Mouse (Mus musculus) liver, embryonic 16.5 days (tissue): Measurements from ENCODE around the gene Dtx3. TPM values are rescaled to one million over a fixed set of nuclear protein-coding genes. Genes with fewer than 3 reads are reported as not detected.
"Not testable (repeated sequence)": the region's sequence is repeated elsewhere in the genome, so short reads cannot be mapped to it uniquely, and the experiment has no call there.

Source experiments
- ATAC-seq: fragments of 200-750 bp; cut with Nextera tagmentation; 2 replicates; pipeline ENCODE4 v1.8.0; 2017; ENCODE audit warnings: low read depth, mild to moderate bottlenecking, moderate number of reproducible peaks, moderate library complexity
- H3K27ac ChIP-seq: fragments of 300-500 bp; sonication (generic); 2 replicates; pipeline ENCODE4 v1.5.1; 2014; ENCODE audit warnings: mild to moderate bottlenecking, low read length
- H3K27me3 ChIP-seq: fragments of 300-500 bp; sonication (generic); 2 replicates; pipeline ENCODE4 v1.6.1; 2014; ENCODE audit warnings: low read depth, low read length, mixed read lengths; ENCODE audit not compliant: control insufficient read depth, insufficient read depth
- H3K36me3 ChIP-seq: fragments of 300-500 bp; sonication (generic); 2 replicates; pipeline ENCODE4 v1.6.1; 2014; ENCODE audit warnings: mild to moderate bottlenecking; ENCODE audit not compliant: control insufficient read depth, insufficient read depth
- H3K4me1 ChIP-seq: fragments of 300-500 bp; sonication (generic); 2 replicates; pipeline ENCODE4 v1.6.1; 2014; ENCODE audit warnings: low read depth, low read length, mixed read lengths; ENCODE audit not compliant: control insufficient read depth
- H3K4me2 ChIP-seq: fragments of 300-500 bp; sonication (generic); 2 replicates; pipeline ENCODE4 v1.6.1; 2014; ENCODE audit warnings: low read depth, low read length, mixed read lengths
- H3K4me3 ChIP-seq: fragments of 300-500 bp; sonication (generic); 2 replicates; pipeline ENCODE4 v1.5.1; 2014; ENCODE audit warnings: low read depth, mild to moderate bottlenecking, low read length
- H3K9ac ChIP-seq: fragments of 300-500 bp; sonication (generic); 2 replicates; pipeline ENCODE4 v1.6.1; 2014; ENCODE audit warnings: low read depth, low read length
- H3K9me3 ChIP-seq: fragments of 300-500 bp; sonication (generic); replicated peaks from 2 replicates; pipeline ENCODE4 v1.6.1; 2016; ENCODE audit warnings: low read length; ENCODE audit not compliant: control insufficient read depth
- WGBS: fragments of 180-500 bp; shearing (Covaris S2); extraction: QIAGEN DNeasy Blood & Tissue Kit; methylation state at CpG from one replicate; pipeline ENCODE4 v1.1.7; 2014; ENCODE audit not compliant: insufficient replicate concordance; 5-methylcytosine and 5-hydroxymethylcytosine counted together
- polyA plus RNA-seq: library from polyadenylated mRNA; unstranded; fragments of >200 nt; fragmentation: Nextera tagmentation; extraction: Ambion mirVana; gene quantifications from 2 replicates; pipeline ENCODE4 v1.2.1, GENCODE M21; 2015

Dtx3 gene
- polyA plus RNA-seq, 1 experiment from 2014 or later: 14.8 TPM

DNA sequence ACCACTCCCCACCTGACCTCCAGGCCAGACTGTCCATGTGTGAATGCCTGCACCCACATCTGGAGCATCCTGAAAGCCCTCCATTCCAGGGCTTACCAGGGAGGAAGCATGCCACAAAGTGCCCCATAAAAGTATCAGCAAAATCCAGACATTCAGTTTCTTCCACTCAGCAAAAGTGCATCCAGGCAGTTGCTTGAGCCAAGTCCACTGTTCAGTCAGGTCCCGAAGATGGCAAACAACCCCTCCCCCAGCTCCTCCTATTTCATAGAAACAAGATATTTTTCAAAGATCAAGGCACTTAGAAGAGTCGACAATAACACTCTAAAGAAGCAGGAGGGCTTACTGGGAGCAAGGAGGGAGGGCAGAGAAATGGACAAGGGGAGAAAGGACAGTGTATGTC lies 3.0 kb upstream of the Dtx3 start:
- 45% methylated on average over 2 of the region's 2 CpGs for WGBS
- Histone ChIP-seq H3K27me3 (no peaks in the 10 kb centered on the region), H3K9ac (no peak overlapping the region), H3K4me3 (no peak overlapping the region), H3K27ac (no peak overlapping the region), H3K36me3 (peaks cover 45% of the 10 kb centered on the region), H3K4me1 (peaks cover 36% of the 10 kb centered on the region), H3K9me3 (no peaks in the 10 kb centered on the region), H3K4me2 (no peak overlapping the region)
- no peak for ATAC-seq

GRCm38 (mm10) chr10:127197505-127198110 lies 2.1 kb upstream of the Dtx3 start:
- WGBS: 81% methylated on average over 11 of the region's 11 CpGs
- ATAC-seq: no peak
- H3K4me1 ChIP-seq: peaks cover 38% of the 10 kb centered on the region
- peaks cover 42% of the 10 kb centered on the region for H3K36me3 ChIP-seq
- H3K4me3 ChIP-seq: no peak overlapping the region
- H3K27ac ChIP-seq: peak overlapping the region; percentile 39; the same call in 1 of the 2 replicates
- no peaks in the 10 kb centered on the region for H3K27me3 ChIP-seq
- no peak overlapping the region for H3K4me2 ChIP-seq
- no peak overlapping the region for H3K9ac ChIP-seq
- H3K9me3 ChIP-seq: no peaks in the 10 kb centered on the region

DNA sequence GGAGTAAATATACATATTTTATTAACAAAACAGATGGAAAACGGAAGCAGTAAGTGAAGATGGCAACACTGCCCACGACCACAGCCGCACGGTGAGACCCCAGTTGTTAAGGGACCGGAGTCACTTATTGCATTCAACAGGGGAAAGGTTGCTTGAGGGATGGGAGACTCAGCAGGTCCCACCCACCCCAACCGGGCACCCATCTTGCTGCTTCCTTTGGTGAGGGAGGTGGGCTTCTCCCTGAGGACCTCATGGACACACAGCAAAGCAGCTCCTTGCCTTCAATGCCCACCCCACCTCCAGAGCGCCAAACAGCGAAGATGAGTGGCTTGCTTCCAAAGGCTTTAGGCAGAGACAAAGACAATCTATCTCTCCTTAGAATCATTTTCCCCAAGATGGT lies 1.6 kb upstream of the Dtx3 start:
- H3K4me2 ChIP-seq: no peak overlapping the region
- peak overlapping the region; percentile 39; the same call in 1 of the 2 replicates for H3K27ac ChIP-seq
- H3K36me3 ChIP-seq: peaks cover 38% of the 10 kb centered on the region
- H3K4me3 ChIP-seq: no peak overlapping the region
- no peak for ATAC-seq
- peaks cover 37% of the 10 kb centered on the region for H3K4me1 ChIP-seq
- H3K9ac ChIP-seq: no peak overlapping the region
- H3K27me3 ChIP-seq: no peaks in the 10 kb centered on the region
- 85% methylated on average over 8 of the region's 8 CpGs for WGBS
- no peaks in the 10 kb centered on the region for H3K9me3 ChIP-seq

DNA sequence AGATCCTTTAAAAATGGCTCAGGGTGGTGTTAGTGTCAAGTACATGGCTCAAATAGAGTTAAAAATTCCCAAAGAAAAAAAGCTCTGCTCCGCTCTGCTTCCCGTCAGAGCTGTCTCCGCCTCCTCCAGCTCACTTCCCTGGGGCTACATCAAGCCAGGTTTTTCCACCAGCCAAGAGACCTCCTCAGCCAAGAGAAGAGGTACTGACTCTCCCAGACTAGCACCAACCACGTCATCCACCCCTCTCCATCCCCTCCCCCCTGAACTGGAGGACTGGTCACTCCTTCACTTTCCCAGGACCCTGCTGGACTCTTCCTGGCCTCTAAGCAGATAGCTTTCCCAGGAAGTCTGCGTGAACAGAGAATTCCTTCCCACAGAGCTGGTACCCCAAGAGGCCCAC lies 864 bp upstream of the Dtx3 start:
- peak overlapping the region; percentile 90 for H3K4me2 ChIP-seq
- WGBS: 54% methylated on average over 5 of the region's 5 CpGs
- H3K27ac ChIP-seq: peak overlapping the region; percentile 85; the same call in 1 of the 2 replicates
- H3K9ac ChIP-seq: no peak overlapping the region
- H3K36me3 ChIP-seq: peaks cover 36% of the 10 kb centered on the region
- no peaks in the 10 kb centered on the region for H3K27me3 ChIP-seq
- no peaks in the 10 kb centered on the region for H3K9me3 ChIP-seq
- H3K4me1 ChIP-seq: peaks cover 40% of the 10 kb centered on the region
- H3K4me3 ChIP-seq: no peak overlapping the region; the same call in 1 of the 2 replicates
- no peak for ATAC-seq

DNA sequence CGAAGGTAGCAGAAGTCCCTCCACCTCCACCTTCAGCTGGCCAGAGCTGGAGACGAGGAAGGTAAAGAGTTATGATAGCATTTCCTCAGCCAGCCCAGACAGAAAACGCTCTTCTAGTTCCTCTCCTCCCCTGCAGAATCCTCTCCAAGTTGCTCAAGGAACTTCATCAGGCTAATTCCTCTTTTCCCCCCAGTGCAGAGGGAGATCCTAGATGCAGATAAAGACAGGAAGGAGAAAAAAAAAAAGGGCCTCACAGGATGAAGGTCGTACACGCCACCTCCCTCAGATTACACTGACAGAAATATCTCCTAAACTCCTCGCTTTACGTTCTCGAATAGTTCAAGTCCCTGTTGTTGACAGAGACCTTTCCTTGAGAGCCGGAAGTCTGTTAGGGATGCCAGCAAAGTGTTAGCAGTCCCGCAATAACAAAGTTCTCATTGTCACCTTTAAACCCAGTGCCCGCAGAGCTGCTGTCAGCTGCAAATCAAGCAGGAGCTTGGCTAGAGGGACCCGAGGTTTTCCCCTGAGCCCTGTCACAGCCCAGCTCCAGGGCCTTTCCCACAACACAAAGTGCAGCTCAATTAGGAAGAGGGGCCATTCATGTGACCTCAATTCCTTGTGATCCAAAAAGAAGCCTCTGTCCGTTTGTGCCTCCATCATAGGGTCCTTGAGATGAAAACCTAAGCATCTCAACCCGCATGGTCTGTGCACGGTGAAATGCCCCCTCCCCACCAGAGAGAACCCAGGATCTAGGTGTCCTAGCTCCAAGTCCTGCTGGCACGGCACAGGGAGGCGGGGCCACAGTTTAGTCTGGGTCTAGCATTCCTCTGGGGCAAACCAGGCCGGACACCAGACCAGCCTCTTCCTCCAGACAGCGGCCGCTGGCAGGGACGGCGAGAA lies 850 bp downstream of the Dtx3 start:
- H3K27me3 ChIP-seq: no peaks in the 10 kb centered on the region
- ATAC-seq: peak; percentile 68
- peak overlapping the region; percentile 85 for H3K27ac ChIP-seq
- peak overlapping the region; percentile 90 for H3K9ac ChIP-seq
- H3K4me2 ChIP-seq: peak overlapping the region; percentile 90
- H3K9me3 ChIP-seq: no peaks in the 10 kb centered on the region
- H3K36me3 ChIP-seq: peaks cover 24% of the 10 kb centered on the region
- 7% methylated on average over 22 of the region's 22 CpGs for WGBS
- peak overlapping the region; percentile 80 for H3K4me3 ChIP-seq
- H3K4me1 ChIP-seq: peaks cover 57% of the 10 kb centered on the region

DNA sequence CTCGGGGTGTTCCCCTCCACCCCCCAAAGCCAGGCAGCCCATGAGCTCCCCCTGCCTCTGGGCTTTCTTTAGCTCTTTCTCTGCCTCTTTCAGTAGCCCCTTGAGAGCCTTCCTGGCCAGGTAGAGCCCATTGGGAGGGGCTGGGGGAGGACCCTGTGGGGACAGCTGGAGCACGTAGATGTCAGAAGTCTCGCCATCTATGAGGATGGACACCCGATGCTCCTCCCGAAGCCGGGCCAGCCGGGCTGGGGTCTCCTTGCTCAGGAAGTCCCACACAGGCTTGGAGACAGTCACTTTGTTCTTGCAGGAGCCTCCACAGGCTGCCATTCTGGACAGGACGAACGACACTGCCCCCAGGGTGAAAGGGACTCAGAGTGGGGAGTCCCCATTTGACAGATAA lies 2.5 kb downstream of the Dtx3 start:
- Histone ChIP-seq H3K9me3 (no peaks in the 10 kb centered on the region), H3K4me2 (peak overlapping the region; percentile 30; the same call in 1 of the 2 replicates), H3K36me3 (peaks cover 7% of the 10 kb centered on the region), H3K27me3 (peaks cover 3% of the 10 kb centered on the region), H3K9ac (peak overlapping the region; percentile 23; the same call in 1 of the 2 replicates), H3K4me3 (no peak overlapping the region), H3K27ac (peak overlapping the region; percentile 68), H3K4me1 (peaks cover 73% of the 10 kb centered on the region)
- 63% methylated on average over 9 of the region's 9 CpGs for WGBS
- no peak for ATAC-seq

GRCm38 (mm10) chr10:127192057-127192328 lies 3.5 kb downstream of the Dtx3 start:
- Histone ChIP-seq H3K27ac (peak overlapping the region; percentile 51), H3K4me1 (peaks cover 74% of the 10 kb centered on the region)
- not testable (repeated sequence) for H3K36me3 ChIP-seq

DNA sequence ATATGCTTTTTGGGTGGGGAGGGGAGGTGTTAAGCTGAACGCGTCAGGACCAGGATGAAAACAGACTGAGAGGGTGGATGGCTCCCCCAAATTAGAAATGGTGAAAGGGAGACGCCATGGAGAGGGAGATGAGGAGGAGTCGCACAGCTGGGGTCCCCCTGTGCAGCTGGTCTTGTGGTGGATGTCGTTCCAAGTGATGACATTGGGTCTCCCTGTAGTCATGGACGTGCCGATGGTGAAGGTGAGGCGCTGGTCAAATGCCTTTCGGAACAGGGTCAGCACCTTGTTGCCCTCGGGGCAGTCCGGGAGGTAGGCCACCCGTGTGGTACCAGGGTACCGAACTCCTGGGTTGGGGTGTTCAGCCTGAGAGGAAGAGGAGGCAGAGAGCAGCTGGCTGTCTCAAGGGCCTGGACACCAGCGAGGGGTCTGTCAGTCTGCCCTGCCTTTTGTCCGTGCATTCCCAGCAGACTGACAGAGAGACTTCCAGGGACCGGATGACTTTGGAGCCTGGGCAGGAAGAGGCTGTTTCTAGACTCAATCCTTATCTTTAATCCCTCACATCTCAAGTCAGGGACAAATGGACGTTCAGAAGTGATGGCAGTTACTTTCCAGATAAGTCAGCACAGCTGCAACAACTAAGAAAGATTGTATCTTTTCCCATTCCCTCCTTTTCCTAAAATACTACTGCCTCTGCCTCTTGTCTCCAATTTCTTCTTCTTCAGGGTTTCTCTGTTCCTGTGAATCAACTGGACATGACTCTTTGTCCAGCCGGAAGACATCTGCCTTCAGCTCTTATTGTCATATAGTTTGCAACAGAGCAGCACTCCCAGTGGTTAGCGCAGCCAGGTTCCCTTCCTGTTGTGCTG lies 4.1 kb downstream of the Dtx3 start:
- Histone ChIP-seq H3K27me3 (peaks cover 3% of the 10 kb centered on the region), H3K27ac (peak overlapping the region; percentile 87), H3K9ac (no peak overlapping the region), H3K36me3 (no peaks in the 10 kb centered on the region), H3K4me2 (no peak overlapping the region), H3K9me3 (no peaks in the 10 kb centered on the region), H3K4me1 (peaks cover 74% of the 10 kb centered on the region), H3K4me3 (no peak overlapping the region)
- WGBS: 60% methylated on average over 19 of the region's 19 CpGs
- ATAC-seq: no peak

More at GRCm38 (mm10) chr10:127192057-127192328, 3.5 kb downstream of the Dtx3 start:
- not testable (repeated sequence) for H3K9ac ChIP-seq, H3K4me3 ChIP-seq, ATAC-seq, H3K4me2 ChIP-seq, H3K9me3 ChIP-seq, H3K27me3 ChIP-seq
- WGBS: 76% methylated on average over 1 of the region's 1 CpGs
